Mouse (Mus musculus) urinary bladder, postnatal 14 days (tissue): ENCODE data around the gene 2900011O08Rik.

Experiments
- DNase-seq: peaks from one replicate; pipeline ENCODE4 v3.0.0; 2021; ENCODE audit warnings: low spot score

2900011O08Rik gene

DNA sequence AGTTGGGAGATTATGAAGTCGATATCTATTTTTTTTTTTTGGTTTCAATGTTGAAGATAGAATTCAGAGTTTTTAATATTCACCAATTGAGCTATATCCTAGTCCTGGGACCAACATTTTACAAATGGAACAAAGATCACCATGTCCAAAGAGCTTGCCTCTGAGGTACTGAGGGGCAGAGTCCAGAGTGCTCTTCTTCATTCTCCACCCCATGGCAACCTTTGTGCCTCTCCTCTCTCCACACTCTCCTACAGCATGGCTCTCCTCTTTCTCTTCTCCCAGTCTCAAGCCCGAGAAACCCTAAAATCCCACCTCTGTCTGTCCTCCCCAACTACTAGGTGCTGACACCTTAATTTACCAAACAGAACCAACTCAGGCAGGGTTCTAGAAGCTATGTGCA, 18.3 kb downstream of the 2900011O08Rik start:
- DNase-seq, result no peak

- no peak for DNase-seq
Measured at GRCm38 (mm10) chr16:14005266-14005665, 18.9 kb downstream of the 2900011O08Rik start.

DNA sequence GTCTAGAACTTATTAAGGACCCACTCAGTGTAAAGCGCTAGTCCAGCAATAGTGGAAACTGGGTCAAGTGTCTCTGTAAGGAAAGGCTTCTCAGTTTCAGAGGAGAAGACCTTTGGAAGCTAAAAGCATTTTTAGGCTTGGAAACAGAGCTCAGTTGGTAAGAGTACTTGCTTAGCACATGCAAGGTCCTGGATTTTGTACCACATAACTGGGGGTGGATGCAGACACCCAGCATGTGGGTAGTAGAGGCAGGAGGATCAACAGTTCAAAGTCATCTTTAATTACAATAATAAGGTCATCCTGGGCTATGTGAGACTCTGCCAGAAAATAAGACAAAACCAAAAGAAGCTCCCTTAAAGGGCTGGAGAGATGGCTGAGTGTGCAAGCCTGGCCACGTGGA, 21.7 kb downstream of the 2900011O08Rik start:
- DNase-seq, result no peak

- DNase-seq, result no peak
Measured at GRCm38 (mm10) chr16:14008708-14009107, 22.3 kb downstream of the 2900011O08Rik start.

GRCm38 (mm10) chr16:14009966-14010365, 23.6 kb downstream of the 2900011O08Rik start:
- DNase-seq, result no peak

- DNase-seq, result no peak
Measured at GRCm38 (mm10) chr16:14017306-14017705, 30.9 kb downstream of the 2900011O08Rik start.

DNA sequence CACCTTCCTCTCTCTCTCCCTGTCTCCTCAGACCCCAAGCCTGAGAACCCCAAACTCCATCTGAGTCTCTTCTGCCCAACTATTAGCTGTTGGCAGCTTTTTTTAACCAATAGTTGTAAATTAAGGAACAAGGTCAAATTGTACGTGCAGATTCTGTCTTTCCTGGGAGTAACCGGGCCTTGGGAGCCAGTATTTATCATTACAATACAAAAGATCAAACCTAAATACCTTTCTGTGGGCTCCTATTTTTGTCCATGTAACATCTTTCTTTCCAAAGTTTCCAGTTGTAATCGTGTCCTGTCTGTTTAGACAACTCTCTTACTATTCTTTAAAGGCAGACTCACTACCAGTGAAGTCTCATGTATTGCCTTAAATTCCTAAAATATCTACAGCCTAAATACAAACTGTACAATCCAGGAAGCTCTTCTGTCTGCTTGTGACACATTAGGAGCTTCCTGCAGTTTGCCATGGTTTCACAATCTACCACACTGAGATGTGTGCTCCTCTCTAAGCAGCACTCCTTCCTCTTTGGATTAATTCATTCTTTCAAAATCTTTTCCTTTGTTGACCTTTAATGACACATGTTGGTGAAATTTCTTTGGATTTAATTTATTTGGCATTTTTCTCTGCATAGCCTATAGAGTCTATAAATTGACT, 34.9 kb downstream of the 2900011O08Rik start:
- DNase-seq, result no peak

GRCm38 (mm10) chr16:14025091-14025990, 38.9 kb downstream of the 2900011O08Rik start:
- DNase-seq, result no peak

GRCm38 (mm10) chr16:14029072-14029471, 42.7 kb downstream of the 2900011O08Rik start:
- DNase-seq, result no peak

- no peak for DNase-seq
Measured at GRCm38 (mm10) chr16:14029851-14030250, 43.4 kb downstream of the 2900011O08Rik start.

- no peak for DNase-seq
Measured at GRCm38 (mm10) chr16:14030650-14031049, 44.2 kb downstream of the 2900011O08Rik start.

DNA sequence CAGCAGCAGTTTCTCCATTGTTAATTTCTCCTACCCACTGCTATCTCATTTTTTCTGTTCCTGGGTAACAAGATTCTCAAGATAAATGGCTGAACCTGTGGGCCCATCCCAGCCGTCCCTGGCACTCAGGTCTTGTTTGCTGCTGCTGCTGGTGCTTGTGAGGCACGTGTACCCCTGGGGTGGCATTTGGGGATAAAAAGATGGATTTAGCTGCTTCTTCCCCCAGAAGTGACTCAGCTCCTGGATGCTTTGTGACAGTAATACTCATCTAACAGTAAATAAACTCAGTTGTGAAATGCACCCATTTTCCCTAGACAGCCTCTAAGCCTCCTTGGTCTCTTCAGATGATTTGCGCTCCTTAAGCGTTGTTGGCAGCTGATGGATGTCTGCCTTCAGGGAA, 46.7 kb downstream of the 2900011O08Rik start:
- no peak for DNase-seq

DNA sequence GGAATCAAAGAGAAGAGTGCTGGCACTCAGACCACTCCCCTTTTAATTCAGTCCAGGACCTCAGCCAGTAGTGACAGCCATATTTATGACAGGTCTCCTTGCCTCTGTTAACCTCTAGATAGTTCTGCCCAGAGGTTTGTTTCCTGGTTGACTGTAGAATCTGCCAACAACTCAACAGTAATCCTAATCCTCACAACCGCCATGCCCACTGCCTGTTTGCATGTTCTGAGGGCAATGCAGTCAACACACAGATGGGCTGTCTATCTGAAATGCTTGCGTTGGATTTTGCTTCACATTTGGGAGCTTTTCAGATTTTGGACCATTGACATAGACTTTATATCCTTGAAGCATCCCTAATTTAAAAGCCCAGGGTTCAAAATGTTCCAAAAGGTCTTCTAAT, 56.0 kb downstream of the 2900011O08Rik start:
- DNase-seq, result no peak

GRCm38 (mm10) chr16:14044695-14045094, 58.3 kb downstream of the 2900011O08Rik start:
- DNase-seq, result no peak

DNA sequence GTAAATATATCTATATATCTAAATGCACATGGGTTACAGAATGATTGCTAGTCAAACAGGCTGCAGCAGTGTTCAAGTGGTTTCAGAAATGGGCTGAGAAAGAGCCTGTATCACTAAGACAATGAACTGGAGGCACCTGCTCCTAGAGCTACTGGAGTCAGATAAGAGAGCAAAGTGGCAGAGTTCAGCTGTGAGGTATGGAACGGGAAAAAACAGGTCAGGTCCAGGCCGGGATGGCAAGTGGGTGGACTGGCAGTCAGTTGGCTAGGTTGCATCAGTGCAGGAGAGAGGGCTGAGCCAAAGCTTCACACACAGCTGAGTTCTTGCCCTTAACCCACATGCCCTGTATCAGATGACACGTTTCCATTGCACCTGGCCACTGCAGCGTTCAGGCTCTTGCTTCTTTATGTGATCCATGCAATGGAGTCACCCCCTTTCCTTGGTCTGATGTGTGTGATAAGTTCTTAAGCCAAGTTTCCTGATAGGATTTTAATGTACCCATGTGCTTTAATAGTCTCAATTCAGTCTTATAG, 59.9 kb downstream of the 2900011O08Rik start:
- no peak for DNase-seq

- DNase-seq, result no peak
Measured at GRCm38 (mm10) chr16:14052221-14052620, 65.8 kb downstream of the 2900011O08Rik start.

GRCm38 (mm10) chr16:14053116-14053515, 66.7 kb downstream of the 2900011O08Rik start:
- no peak for DNase-seq

GRCm38 (mm10) chr16:14055271-14055670, 68.9 kb downstream of the 2900011O08Rik start:
- no peak for DNase-seq

DNA sequence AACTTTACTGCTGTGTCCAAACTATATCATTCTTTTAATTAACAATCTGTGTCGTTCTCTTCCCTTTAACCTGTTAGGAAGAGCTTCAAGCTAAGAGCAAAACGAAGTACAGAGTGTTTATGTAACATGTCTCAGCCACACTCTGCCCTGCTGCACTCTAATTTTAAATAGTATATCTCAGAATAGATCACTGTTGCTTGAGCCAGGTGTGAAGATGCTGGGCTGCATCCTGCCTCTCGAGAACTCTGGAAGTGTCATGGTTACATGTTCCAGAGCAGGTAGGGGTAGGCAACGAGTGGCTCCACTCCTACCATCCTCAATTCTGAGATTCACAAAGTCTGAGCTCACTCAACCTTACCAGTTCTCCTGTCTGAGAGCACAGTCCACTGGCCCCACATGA, 70.3 kb downstream of the 2900011O08Rik start:
- no peak for DNase-seq

GRCm38 (mm10) chr16:14058541-14058940, 72.1 kb downstream of the 2900011O08Rik start:
- no peak for DNase-seq

GRCm38 (mm10) chr16:14059118-14059854, 72.9 kb downstream of the 2900011O08Rik start:
- DNase-seq, result no peak

GRCm38 (mm10) chr16:14059869-14060268, 73.5 kb downstream of the 2900011O08Rik start:
- no peak for DNase-seq
